Mouse (Mus musculus) cerebellum, postnatal 14 days (tissue): Measurements from ENCODE around the gene Soat2.
"Not testable (repeated sequence)": the region's sequence is repeated elsewhere in the genome, so short reads cannot be mapped to it uniquely, and the experiment has no call there.

Experiments
- DNase-seq, 2 experiments: peaks; one replicate each; pipeline ENCODE4 v3.0.0; 2021; ENCODE audit warnings: mixed read lengths in 2 of 2

Gene Soat2

DNA sequence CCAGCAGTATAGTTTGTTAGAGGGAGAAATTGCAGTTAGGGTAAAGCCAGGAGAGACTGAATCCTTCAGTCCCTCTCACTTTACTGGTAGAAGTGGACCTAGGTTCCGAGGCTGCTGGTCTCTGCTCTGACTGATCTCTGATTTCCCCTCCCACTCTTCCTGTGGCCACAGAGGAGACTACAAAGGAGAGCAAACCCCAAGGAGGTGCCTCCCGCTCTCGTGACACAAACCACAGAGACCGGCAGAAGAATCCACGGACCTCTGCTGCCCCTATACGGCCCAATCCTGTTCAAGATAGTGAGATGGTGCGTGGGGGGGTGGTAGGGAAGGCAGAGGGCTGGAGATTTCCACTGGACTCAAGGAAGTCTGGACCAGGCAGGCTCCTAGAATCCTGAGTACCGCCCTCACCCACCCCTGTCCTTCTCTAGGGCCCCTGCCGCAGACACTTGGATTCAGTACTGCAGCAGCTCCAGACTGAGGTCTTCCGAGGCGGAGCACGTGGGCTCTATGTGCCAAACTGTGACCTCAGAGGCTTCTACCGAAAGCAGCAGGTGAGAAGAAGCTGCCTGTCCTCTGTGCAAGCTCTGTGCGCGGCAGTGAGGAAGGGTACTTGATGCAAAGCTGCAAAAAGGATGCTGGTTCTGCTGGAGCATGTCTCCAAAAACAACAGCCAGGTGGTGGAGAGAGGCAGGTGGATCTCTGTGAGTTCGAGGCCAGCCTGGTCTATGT is 2.5 kb upstream of the Soat2 start:
- no peak for DNase-seq

DNA sequence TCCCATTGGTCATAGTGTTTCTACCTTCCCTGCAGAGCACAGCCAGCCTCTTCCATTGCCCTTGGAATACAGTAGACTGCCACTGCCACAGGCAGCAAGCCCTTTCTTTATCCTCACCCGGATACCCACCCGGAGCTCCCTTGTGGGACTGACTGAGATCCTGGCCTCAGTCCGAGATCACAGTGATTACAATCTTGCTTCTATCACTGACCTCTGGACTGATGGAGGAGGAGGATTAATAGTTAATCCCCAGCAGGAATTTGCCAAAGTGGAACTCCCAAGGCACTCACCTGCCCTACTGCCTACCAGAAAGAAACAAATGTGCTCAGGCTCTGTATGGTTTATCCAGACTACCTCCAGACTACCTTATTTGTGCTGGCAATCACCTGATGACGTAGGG is 765 bp upstream of the Soat2 start:
- DNase-seq: no peak

DNA sequence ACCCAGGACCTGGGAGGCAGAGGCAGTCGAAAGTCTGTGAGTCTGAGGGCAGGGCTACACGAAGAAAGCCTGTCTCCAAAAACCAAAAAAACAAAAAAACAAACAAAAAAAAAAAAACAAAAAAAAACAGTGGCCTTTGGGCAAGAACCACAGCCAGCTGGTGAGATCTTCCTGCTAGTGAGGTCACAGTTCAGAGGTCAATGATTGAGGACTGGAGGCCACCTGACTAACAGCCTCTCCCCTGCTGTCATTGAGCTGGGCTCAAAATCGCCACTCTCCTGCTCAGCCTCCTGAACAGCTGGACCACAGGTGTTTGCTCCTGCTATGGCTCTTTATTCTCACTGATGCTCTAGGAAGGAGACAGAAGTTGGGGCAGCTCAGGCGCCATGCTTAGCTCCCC is 2.3 kb downstream of the Soat2 start:
- no peak for DNase-seq

DNA sequence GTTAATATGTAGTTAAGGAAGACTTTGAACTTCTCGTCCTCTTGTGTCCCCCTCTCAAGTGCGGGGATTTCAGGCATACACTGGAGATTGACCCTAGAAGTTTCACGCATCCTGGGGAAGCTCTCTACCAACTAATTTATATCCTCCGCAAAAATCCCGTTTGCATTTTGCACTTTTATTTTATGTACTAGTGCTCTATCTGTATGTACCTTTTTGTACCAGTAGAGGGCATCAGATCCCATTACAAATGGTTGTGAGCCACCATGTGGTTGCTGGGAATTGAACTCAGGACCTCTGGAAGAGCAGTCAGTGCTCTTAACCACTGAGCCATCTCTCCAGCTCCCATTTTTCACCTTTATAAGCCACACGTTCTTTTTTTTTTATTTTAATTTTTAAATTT is 4.7 kb downstream of the Soat2 start:
- not testable (repeated sequence) for DNase-seq

DNA sequence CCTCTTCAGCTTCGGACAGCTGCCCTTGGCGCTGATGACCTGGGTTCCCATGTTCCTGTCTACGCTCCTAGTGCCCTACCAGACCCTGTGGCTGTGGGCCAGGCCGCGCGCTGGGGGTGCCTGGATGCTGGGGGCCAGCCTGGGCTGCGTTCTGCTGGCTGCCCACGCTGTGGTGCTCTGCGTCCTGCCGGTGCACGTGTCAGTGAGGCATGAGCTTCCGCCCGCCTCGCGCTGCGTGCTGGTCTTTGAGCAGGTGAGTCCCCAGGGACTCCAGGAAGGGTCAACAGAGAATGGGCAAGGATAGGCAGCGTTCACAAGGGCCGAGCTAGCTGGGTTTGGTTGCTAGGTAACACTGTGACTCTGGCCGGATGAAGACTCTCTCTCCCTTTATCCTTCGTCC is 6.5 kb downstream of the Soat2 start:
- peak in 1 of 2 experiments; percentile 53 for DNase-seq

GRCm38 (mm10) chr15:102160415-102161060 is 10.2 kb downstream of the Soat2 start:
- no peak for DNase-seq

GRCm38 (mm10) chr15:102163900-102164693 is 13.8 kb downstream of the Soat2 start:
- DNase-seq: no peak

GRCm38 (mm10) chr15:102165468-102166100 is 15.3 kb downstream of the Soat2 start:
- no peak for DNase-seq

DNA sequence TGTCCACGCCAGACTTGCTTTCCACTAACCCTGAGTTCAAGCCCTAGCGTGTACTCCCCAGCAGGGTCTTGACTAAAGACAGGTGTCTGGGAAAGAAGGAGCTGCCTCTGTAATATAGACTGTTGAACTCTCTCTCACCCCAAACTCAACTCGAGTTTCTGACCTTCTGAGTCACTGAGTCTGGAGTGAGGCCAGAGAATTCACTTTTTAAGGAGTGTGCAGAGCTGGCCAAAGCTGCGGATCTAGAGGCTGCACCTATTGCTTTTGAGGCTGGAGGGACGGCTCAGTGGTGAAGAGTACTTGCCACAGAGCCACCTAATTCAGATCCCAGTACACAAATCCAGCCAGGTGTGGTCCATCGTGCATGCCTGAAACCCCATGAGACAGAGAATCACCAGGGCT is 17.3 kb downstream of the Soat2 start:
- DNase-seq: no peak

DNA sequence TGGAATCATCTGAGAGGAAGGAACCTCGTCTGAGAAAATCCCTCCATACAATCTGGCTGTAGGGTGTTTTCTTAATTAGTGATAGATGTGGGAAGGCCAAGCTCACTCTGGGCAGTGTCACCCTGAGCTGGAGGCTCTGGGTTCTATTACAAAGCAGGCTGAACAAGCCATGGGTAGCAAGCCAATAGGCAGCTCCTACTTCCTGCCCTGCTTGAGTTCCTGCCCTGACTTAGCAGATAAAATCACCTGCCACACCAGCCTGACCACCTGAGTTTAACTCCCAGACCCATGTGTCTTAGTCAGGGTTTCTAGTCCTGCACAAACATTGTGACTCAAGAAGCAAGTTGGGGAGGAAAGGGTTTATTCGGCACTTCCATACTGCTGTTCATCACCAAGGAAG is 18.7 kb downstream of the Soat2 start:
- no peak for DNase-seq

GRCm38 (mm10) chr15:102173581-102173980 is 23.3 kb downstream of the Soat2 start:
- DNase-seq: no peak

DNA sequence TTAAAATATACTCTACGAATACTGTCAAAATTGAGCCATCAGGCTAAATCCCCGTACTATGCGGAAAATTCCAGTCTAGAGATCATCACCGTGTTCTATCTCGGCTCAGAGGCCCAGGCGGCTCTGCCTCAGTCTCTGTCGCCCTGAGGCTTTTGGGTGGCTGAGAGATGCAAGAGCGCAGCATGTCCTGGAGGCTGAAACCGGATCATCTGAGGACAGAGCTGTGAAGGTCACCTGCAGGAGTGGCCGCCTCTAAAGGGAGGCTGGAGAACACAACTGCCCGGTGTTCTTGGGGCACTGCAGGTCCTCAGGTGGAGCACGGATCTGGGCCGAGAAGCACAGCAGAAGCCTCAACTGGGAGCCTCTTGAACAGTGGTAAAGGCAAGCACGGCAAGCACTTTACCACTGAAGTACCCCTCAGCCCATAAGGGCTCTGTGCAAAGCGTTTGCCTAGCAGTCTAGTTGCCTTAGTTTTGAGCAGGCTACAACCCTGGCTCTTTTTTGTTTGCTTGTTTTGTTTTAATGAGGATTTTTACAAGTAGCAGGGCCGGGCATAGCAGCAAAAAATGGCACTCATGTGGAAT is 25.5 kb downstream of the Soat2 start:
- DNase-seq: no peak

GRCm38 (mm10) chr15:102176571-102177316 is 26.4 kb downstream of the Soat2 start:
- no peak for DNase-seq

- DNase-seq: peak in 1 of 2 experiments; percentile 47
Observed at GRCm38 (mm10) chr15:102177417-102177816, 27.1 kb downstream of the Soat2 start.

DNA sequence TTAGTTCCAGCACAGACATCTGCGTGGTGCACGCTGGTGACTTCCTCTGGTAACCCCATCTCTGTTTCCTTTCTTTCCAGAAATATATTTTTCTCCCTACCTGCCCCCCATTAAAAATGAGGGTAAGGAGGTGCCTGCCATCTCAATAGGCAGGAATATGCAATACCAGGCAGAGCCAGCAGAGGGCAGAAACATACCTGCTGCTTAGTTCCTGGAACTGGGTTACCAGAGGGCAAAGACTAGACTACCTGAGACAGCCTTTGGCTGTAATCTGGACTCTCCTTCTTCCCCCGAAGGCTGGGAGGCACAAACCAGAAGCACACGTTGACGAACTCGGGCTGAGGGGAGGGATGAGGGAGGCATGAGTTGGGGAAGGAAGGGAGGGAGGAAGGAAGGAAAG is 28.0 kb downstream of the Soat2 start:
- peak; percentile 93 to 94 for DNase-seq

GRCm38 (mm10) chr15:102179106-102179505 is 28.8 kb downstream of the Soat2 start:
- no peak for DNase-seq

DNA sequence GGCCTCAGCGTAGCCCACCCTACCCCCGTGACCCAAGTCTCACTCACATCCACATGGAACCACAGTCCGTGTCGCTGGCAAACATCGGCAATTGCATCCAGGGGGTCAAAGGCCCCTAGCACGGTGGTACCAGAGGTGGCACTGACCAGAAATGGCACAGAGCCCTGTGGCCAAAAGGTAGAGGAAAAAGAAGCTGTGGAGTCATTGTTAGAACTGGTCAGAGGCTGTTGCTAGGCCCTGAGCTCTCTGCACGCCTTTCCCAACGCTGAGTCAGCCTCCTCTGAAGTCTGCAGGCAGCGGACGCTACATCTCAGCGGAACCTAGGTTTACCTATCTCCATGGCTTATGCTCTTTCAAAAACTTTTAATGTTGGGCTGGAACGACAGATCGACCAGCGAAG is 29.6 kb downstream of the Soat2 start:
- DNase-seq: no peak

GRCm38 (mm10) chr15:102183076-102183475 is 32.8 kb downstream of the Soat2 start:
- no peak for DNase-seq

- no peak for DNase-seq
Observed at GRCm38 (mm10) chr15:102186239-102186638, 35.9 kb downstream of the Soat2 start.

GRCm38 (mm10) chr15:102188096-102188495 is 37.8 kb downstream of the Soat2 start:
- DNase-seq: no peak

DNA sequence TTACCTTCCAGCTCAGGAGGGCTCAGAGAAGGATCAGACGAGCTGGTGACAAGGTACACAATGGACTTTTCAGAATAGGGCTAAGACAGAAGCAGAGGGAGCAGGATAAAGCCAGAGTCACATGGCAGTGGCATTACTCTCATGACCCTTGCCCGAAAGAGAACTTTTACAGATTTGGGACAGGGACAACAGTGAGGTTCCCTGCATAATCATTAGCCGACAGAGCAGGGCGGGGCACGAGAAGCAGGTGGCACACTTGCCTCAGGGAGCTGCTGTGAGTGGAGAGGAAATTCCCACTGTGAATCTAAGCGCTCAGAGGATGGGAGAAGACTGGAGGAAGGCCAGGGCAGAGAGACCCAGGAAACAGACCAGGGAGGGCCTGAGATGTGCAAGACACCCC is 38.6 kb downstream of the Soat2 start:
- no peak for DNase-seq

DNA sequence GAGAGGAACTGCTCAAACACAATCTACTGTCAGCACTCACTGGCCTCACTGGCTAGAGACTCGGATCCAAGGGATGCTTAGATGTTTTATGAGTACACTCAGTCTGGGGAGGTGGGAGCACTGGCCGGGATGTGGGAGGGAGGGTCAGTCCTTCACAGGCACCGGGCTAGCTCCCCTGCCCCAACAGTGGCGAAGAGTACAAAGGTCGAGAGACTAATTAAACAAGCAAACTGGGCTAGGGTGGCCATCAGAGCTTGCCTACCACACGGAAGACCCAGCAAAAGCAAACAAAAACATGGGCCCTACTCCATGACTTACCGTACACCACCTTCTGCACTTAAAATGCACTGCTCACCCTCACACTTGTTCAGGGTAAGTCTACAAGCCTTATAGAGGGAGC is 41.4 kb downstream of the Soat2 start:
- no peak for DNase-seq
